Mouse (Mus musculus) ES-Bruce4 (cell line): ENCODE results near the gene Tat. TPM values are rescaled to one million over a fixed set of nuclear protein-coding genes. Genes with fewer than 3 reads are reported as not detected.

Source experiments
- H3K27ac ChIP-seq: 2 replicates; pipeline ENCODE4 v1.5.1; 2012; ENCODE audit warnings: low read length, inconsistent platforms; ENCODE audit not compliant: insufficient read depth
- H3K27me3 ChIP-seq: 2 replicates; pipeline ENCODE4 v1.6.1; 2012; ENCODE audit warnings: mild to moderate bottlenecking, low read length, inconsistent platforms; ENCODE audit not compliant: control insufficient read depth, poor library complexity, insufficient read depth, severe bottlenecking
- H3K36me3 ChIP-seq: 2 replicates; pipeline ENCODE4 v1.6.1; 2012; ENCODE audit warnings: inconsistent platforms, mild to moderate bottlenecking, low read length, moderate library complexity; ENCODE audit not compliant: control insufficient read depth, poor library complexity, insufficient read depth, severe bottlenecking
- H3K4me1 ChIP-seq: one replicate; pipeline ENCODE4 v1.8.1; 2011; ENCODE audit warnings: low read length; ENCODE audit not compliant: control insufficient read depth, insufficient read depth
- H3K4me3 ChIP-seq: 2 replicates; pipeline ENCODE4 v1.5.1; 2011; ENCODE audit warnings: low read depth, mild to moderate bottlenecking, low read length
- H3K9ac ChIP-seq: 2 replicates; pipeline ENCODE4 v1.6.1; 2012; ENCODE audit warnings: low read depth, mild to moderate bottlenecking, inconsistent platforms; ENCODE audit not compliant: poor library complexity, severe bottlenecking
- H3K9me3 ChIP-seq: replicated peaks from 2 replicates; pipeline ENCODE4 v1.6.1; 2012; ENCODE audit warnings: mild to moderate bottlenecking, low read length, inconsistent platforms; ENCODE audit not compliant: control insufficient read depth, poor library complexity, insufficient read depth, severe bottlenecking
- CTCF ChIP-seq: IDR thresholded peaks from one replicate; pipeline ENCODE4 v1.8.1; 2011; ENCODE audit warnings: low read depth, low read length
- EP300 ChIP-seq: IDR thresholded peaks from 2 replicates; pipeline ENCODE4 v1.6.1; 2011; ENCODE audit warnings: low read depth, low read length; ENCODE audit not compliant: insufficient read depth
- POLR2A ChIP-seq: IDR thresholded peaks from one replicate; pipeline ENCODE4 v1.8.1; 2011; ENCODE audit warnings: low read length; ENCODE audit not compliant: insufficient read depth
- polyA plus RNA-seq: library from polyadenylated mRNA; stranded (reverse); fragments of >200 nt; gene quantifications from 2 replicates; pipeline ENCODE4 v1.2.4, GENCODE M21; 2011; ENCODE audit warnings: low read depth; ENCODE audit not compliant: missing spikeins, insufficient read depth, insufficient read length

Gene Tat
- polyA plus RNA-seq = not detected in 2 replicates

DNA sequence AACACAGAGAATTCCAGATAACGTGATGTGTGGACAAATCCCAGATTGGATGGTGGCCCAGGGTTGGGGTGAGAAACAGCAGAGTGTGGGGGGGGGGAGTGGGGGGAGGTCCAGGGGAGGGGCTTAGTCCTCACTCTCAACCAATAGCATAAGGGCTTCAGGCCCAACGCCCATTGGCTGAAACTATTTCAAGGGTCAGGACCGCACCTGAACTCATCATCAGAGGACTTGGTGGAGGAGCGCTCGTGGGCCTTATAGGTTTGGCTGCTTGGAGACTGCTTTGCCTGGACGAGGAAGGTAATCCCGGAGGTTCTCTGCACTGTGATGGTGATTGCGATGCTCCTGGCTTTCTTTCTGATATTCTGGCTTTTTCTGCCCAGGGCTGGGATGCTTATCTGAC, at the start of gene Tat:
Gene Tat (plus strand): TSS at position 214 of the 400 bp plus-strand sequence.
- no peak within 1 kb of the TSS for H3K27ac ChIP-seq
- no peaks in the 10 kb centered on the region; the same call in 1 of the 2 replicates for H3K27me3 ChIP-seq
- H3K9me3 ChIP-seq = peaks cover 3% of the 10 kb centered on the region; the same call in 1 of the 2 replicates
- no peak within 1 kb of the TSS for H3K4me3 ChIP-seq
- no peaks in the 10 kb centered on the region for H3K4me1 ChIP-seq
- no peaks in the 10 kb centered on the region for H3K36me3 ChIP-seq
- TF ChIP-seq CTCF = no peak
- TF ChIP-seq POLR2A = no peak
- no peak for TF ChIP-seq EP300
- no peak within 1 kb of the TSS for H3K9ac ChIP-seq

DNA sequence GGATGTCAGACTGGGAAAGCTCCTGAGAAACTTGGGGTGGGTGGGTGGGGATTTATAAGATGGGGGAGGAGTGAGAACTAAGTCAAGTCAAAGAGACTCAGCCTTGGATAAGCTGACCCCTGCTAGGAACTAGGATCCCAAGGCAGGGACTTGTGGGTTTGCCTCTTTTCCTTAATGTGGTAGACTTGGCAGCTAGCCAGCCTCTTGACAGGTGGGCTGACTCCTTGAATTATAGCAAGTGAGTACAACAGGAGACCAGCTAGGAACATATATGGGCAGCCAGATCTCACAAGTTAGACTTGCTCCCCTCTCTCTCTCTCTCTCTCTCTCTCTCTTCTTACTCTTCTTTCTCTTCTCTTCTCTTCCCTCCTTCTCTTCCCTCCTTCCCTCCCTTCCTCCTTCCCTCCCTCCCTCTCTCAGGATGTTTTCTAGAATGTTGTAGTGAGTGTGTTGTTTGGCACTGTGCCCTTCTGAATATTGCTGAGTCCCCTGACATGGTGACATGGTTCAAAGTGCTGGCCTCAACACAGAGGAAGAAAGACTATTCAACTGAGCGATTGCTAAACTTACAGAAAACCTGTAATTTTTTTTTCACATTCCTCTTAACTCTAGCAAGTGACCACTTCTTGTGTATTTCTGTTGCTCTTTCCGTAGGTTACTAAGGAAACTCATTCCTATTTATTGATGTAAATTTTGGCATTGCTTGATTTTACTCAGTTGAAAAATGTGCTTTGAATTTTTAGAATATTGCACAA, 48.5 kb upstream of the Tat start:
- Histone ChIP-seq H3K27ac (no peak overlapping the region), H3K27me3 (no peaks in the 10 kb centered on the region), H3K4me1 (no peaks in the 10 kb centered on the region), H3K9me3 (no peaks in the 10 kb centered on the region), H3K9ac (no peak overlapping the region), H3K4me3 (no peak overlapping the region), H3K36me3 (no peaks in the 10 kb centered on the region)
- no peak for TF ChIP-seq EP300
- TF ChIP-seq CTCF = no peak
- no peak for TF ChIP-seq POLR2A

GRCm38 (mm10) chr8:109945153-109945632, 45.0 kb upstream of the Tat start:
- Histone ChIP-seq H3K27ac (no peak overlapping the region), H3K9me3 (no peaks in the 10 kb centered on the region), H3K36me3 (no peaks in the 10 kb centered on the region), H3K27me3 (0 out of 2 replicates have a peak, but pooled peaks cover 2% of the 10 kb centered on the region), H3K4me1 (no peaks in the 10 kb centered on the region), H3K9ac (no peak overlapping the region), H3K4me3 (no peak overlapping the region)
- TF ChIP-seq CTCF (no peak), EP300 (no peak), POLR2A (no peak)

GRCm38 (mm10) chr8:109945694-109946093, 44.5 kb upstream of the Tat start:
- 0 out of 2 replicates have a peak, but pooled peaks cover 2% of the 10 kb centered on the region for H3K27me3 ChIP-seq
- no peaks in the 10 kb centered on the region for H3K36me3 ChIP-seq
- H3K9me3 ChIP-seq = no peaks in the 10 kb centered on the region
- H3K4me3 ChIP-seq = no peak overlapping the region
- TF ChIP-seq CTCF (no peak), POLR2A (no peak), EP300 (no peak)
- no peak overlapping the region for H3K9ac ChIP-seq
- H3K4me1 ChIP-seq = no peaks in the 10 kb centered on the region
- H3K27ac ChIP-seq = no peak overlapping the region

DNA sequence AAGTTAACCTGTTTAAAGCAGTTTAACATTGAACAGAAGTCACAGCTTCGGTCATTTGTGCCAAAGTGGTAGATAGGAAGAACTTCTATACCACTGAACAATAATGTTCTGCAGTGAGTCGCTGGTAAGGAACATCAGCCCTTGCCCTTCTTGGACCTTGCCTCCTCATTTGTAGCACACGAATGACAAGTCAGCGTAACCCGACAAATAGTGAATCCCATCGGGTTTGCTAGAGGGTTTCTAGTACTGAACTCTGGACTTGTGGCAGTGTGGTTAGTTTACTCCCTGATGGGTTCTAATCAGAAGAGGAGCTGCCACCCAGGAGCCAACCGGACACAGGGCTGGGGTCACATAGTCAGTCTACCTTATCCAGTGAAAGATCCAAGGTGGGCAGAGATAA, 44.0 kb upstream of the Tat start:
- no peak overlapping the region for H3K27ac ChIP-seq
- H3K4me1 ChIP-seq = no peaks in the 10 kb centered on the region
- no peaks in the 10 kb centered on the region for H3K9me3 ChIP-seq
- H3K9ac ChIP-seq = no peak overlapping the region
- H3K36me3 ChIP-seq = no peaks in the 10 kb centered on the region
- peaks cover 2% of the 10 kb centered on the region; the same call in 1 of the 2 replicates for H3K27me3 ChIP-seq
- no peak for TF ChIP-seq EP300
- no peak for TF ChIP-seq POLR2A
- no peak for TF ChIP-seq CTCF
- H3K4me3 ChIP-seq = no peak overlapping the region
